Mouse (Mus musculus): ENCODE results near the gene Adck1.
"Not testable (repeated sequence)": the region's sequence is repeated elsewhere in the genome, so short reads cannot be mapped to it uniquely, and the experiment has no call there.

DNA sequence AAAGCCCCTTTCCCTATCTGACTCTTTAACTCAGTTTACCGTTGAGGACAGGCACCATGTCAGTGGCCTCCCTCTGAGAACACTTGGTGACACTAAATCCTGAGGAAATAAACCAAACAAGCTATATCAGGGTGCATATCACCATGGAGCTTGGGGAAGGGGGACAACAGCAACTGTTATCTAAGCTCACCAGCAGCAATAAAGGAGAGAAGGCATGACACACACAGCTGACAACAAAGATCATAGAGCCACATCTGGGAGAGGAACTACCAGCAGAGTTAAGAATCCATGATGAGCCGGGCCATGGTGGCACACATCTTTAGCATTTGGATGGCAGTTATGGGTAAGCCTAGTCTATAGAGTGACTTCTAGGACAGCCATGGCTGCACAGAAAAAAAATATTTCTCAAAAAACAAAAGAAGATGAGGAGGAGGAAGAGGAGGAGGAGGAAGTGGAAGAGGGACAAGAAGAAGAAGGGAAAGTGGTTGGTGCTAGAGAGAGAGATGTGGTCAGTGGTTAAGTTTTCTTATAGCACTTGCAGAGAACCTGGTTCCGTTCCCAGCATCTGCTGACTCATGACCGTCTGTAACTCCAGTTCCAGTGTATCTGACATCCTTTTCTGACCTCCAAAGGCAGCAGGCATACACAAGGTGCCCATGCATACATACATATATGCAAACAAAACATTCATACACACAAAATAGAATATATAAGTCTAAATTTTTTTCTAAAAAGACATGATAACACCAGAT lies 23.5 kb upstream of the Adck1 start:
- TF ChIP-seq HCFC1 (IDR thresholded peaks at IDR 0.05; ENCODE audit: low read depth, low read length); PAX5 (IDR thresholded peaks at IDR 0.05; ENCODE audit: low read length); NRF1 (IDR thresholded peaks at IDR 0.05; ENCODE audit: low read depth, low read length); TCF12 (IDR thresholded peaks at IDR 0.05; ENCODE audit: low read depth, low read length); EP300 (IDR thresholded peaks at IDR 0.05; ENCODE audit: low read length): not testable (repeated sequence)

Measured in CH12.LX (cell line).